Mouse (Mus musculus) G1E (cell line): ENCODE results near the gene Idh2. TPM values are rescaled to one million over a fixed set of nuclear protein-coding genes. Genes with fewer than 3 reads are reported as not detected.

Experiments used
- ATAC-seq: 2 replicates; pipeline ENCODE4 v1.8.0; 2016; ENCODE audit warnings: mild to moderate bottlenecking; ENCODE audit not compliant: insufficient number of reproducible peaks, poor library complexity, low FRiP score, severe bottlenecking; ENCODE audit errors: extremely low read depth
- DNase-seq: peaks from one replicate; pipeline ENCODE4 v3.0.0; 2012; ENCODE audit warnings: low spot score
- H3K27me3 ChIP-seq: 2 replicates; pipeline ENCODE4 v1.6.1; 2012; ENCODE audit warnings: mild to moderate bottlenecking, low read length, inconsistent platforms; ENCODE audit not compliant: insufficient read depth
- H3K36me3 ChIP-seq: replicated peaks from 2 replicates; pipeline ENCODE3; 2012; ENCODE audit warnings: mild to moderate bottlenecking, inconsistent platforms
- H3K4me1 ChIP-seq: 2 replicates; pipeline ENCODE4 v1.6.1; 2012; ENCODE audit warnings: low read depth, low read length, inconsistent platforms, mixed read lengths; ENCODE audit not compliant: insufficient read depth
- H3K4me3 ChIP-seq: 2 replicates; pipeline ENCODE4 v1.5.1; 2012; ENCODE audit warnings: low read depth, mild to moderate bottlenecking, inconsistent platforms, low read length, moderate library complexity, mixed read lengths
- H3K9me3 ChIP-seq: replicated peaks from 2 replicates; pipeline ENCODE4 v1.6.1; 2012; ENCODE audit warnings: inconsistent platforms
- CTCF ChIP-seq: IDR thresholded peaks from 2 replicates; pipeline ENCODE4 v1.5.1; 2012; ENCODE audit warnings: low read depth, low read length, inconsistent platforms, mixed read lengths
- GATA1 ChIP-seq: IDR thresholded peaks from 2 replicates; pipeline ENCODE4 v1.6.1; 2012; ENCODE audit warnings: borderline replicate concordance, low read length, inconsistent platforms, mixed read lengths
- GATA2 ChIP-seq: IDR thresholded peaks from 2 replicates; pipeline ENCODE4 v1.6.1; 2012; ENCODE audit warnings: low read depth, low read length, inconsistent platforms, borderline replicate concordance
- POLR2AphosphoS5 ChIP-seq: IDR thresholded peaks from 2 replicates; pipeline ENCODE4 v1.6.1; 2012; ENCODE audit warnings: low read depth, low read length, inconsistent platforms; ENCODE audit not compliant: insufficient replicate concordance
- TAL1 ChIP-seq: conservative IDR thresholded peaks from 2 replicates; pipeline ENCODE4 v1.6.1; 2012; ENCODE audit warnings: low read depth, low read length, inconsistent platforms, mixed read lengths
- polyA plus RNA-seq: library from polyadenylated mRNA; stranded (reverse); fragments of >175 nt; gene quantifications from 2 replicates; pipeline ENCODE4 v1.2.3, GENCODE M21; 2012
- total RNA-seq, 2 experiments: library from RNA; stranded (forward) in 1 of 2; stranded (reverse) in 1 of 2; fragments of 200-1000 nt in 1 of 2; fragments of >200 nt in 1 of 2; fragmentation: Nextera tagmentation in 1 of 2; gene quantifications; 2 replicates each; pipeline ENCODE4 v1.2.3; 2014 to 2017

Gene Idh2
- total and polyA plus RNA-seq, 3 experiments = 58.5 to 98.7 (median 90.0) TPM

DNA sequence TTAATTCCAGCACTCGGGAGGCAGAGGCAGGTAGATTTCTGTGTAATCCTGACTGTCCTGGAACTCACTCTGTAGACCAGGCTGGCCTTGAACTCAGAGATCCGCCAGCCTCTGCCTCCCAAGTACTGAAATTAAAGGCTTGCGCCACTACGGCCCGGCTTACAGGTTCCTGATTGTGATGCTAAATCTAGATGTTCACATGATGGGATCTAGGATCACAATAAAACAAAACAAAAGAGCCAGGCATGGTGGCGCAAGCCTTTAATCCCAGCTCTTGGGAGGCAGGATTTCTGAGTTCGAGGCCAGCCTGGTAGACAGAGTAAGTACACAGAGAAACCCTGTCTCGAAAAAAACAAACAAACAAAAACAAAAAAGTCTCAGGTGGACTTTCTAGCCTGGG, 37.6 kb upstream of the Idh2 start:
- Histone ChIP-seq H3K4me3 (no peak overlapping the region), H3K9me3 (0 out of 2 replicates have a peak, but pooled peaks cover 4% of the 10 kb centered on the region), H3K4me1 (peaks cover 75% of the 10 kb centered on the region), H3K27me3 (no peaks in the 10 kb centered on the region), H3K36me3 (peaks cover 7% of the 10 kb centered on the region)
- TF ChIP-seq GATA2 (no peak), CTCF (no peak), GATA1 (no peak), TAL1 (no peak)
- DNase-seq = no peak
- no peak for ATAC-seq

DNA sequence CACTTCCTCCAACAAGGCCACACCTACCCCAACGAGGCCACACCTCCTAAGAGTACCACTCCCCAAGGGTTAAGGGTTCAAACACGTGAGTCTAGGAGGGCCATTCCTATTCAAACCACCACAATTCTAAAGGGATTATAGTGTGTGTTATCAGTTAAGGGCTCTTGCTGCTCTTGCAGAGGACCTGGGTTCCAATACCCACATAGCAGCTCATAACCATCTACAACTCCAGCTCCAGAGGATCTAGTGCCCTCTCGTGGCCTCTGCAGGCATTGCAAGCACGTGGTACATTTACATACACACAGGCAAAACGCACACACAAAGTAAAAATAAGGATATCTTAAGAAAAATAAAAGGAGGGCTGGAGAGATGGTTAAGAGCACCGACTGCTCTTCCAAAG, 37.0 kb upstream of the Idh2 start:
- TF ChIP-seq CTCF = peak; percentile 53
- TF ChIP-seq TAL1 = no peak
- H3K4me1 ChIP-seq = peaks cover 74% of the 10 kb centered on the region
- H3K36me3 ChIP-seq = peaks cover 7% of the 10 kb centered on the region
- 0 out of 2 replicates have a peak, but pooled peaks cover 4% of the 10 kb centered on the region for H3K9me3 ChIP-seq
- DNase-seq (no peak), ATAC-seq (no peak)
- H3K27me3 ChIP-seq = no peaks in the 10 kb centered on the region
- no peak overlapping the region for H3K4me3 ChIP-seq

DNA sequence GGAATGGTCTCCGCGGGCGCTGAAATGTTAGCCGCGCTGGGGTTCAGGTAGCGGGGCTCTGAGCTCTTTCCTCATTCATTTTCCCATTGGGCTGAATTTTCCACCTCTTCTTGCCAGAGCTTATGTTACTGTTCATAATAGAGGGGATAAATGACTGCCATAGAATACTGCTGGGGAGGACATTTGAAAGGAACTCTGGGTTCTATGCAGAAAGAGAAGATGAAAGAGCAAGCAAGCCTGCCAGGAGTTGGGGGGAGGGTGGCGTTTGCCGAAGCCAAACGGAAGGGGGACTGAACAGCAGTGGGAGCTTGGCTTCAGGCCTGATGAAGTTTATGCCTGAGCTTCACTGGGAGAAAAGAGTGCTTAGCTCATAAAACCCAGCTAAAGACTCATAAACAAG, 34.2 kb upstream of the Idh2 start:
- H3K4me3 ChIP-seq = no peak overlapping the region
- DNase-seq (no peak), ATAC-seq (no peak)
- peaks cover 11% of the 10 kb centered on the region for H3K36me3 ChIP-seq
- peaks cover 71% of the 10 kb centered on the region for H3K4me1 ChIP-seq
- TF ChIP-seq GATA1 = no peak
- no peak for TF ChIP-seq CTCF
- TF ChIP-seq GATA2 = no peak
- no peaks in the 10 kb centered on the region for H3K27me3 ChIP-seq
- 0 out of 2 replicates have a peak, but pooled peaks cover 4% of the 10 kb centered on the region for H3K9me3 ChIP-seq

DNA sequence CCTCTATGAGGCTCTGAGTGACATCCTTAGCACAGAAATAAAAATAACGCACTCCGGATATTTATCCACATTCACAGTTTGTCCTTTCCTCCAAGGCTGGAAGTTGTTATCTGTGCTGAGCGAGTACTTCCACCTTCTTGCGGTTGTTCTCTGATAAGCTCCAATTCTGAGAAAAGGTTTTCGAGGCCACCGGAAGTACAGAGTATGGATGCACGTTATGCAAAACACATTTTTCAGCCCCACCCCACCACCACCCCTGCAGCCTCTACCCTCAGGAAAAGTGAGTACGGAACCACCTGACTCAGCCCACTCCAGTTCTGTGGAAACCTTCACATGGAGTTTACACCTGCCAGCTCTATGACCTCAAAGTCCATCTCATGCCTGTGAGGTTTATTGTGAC, 30.9 kb upstream of the Idh2 start:
- Histone ChIP-seq H3K27me3 (no peaks in the 10 kb centered on the region), H3K4me3 (no peak overlapping the region), H3K9me3 (no peaks in the 10 kb centered on the region), H3K4me1 (peaks cover 85% of the 10 kb centered on the region), H3K36me3 (peaks cover 7% of the 10 kb centered on the region)
- TF ChIP-seq CTCF = no peak
- TF ChIP-seq TAL1 = peak; percentile 92
- no peak for TF ChIP-seq GATA2
- TF ChIP-seq GATA1 = no peak
- TF ChIP-seq POLR2AphosphoS5 = no peak
- peak; percentile 60 for DNase-seq
- peak; percentile 64 for ATAC-seq

DNA sequence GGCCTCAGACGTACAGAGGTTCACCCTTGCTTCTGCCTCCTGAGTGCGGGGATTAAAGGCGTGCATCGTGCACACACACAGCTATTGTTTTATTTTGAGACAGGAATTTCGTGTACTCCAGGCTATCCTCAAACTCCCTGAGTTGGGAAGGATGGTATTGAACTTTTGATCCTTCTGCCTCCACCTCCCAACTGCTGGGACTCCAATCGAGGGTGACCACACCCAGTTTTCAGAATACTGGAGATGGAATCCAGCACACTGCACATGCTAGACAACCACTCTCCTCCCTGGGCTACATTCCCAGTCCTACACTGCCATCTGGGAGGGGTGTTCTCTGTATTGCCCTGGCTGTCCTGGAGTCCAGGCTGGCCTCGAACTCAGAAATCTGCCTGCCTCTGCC, 29.5 kb upstream of the Idh2 start:
- Histone ChIP-seq H3K27me3 (no peaks in the 10 kb centered on the region), H3K36me3 (peaks cover 15% of the 10 kb centered on the region), H3K4me3 (no peak overlapping the region; the same call in 1 of the 2 replicates), H3K4me1 (peaks cover 86% of the 10 kb centered on the region), H3K9me3 (no peaks in the 10 kb centered on the region)
- TF ChIP-seq TAL1 (no peak), GATA1 (no peak), CTCF (no peak), POLR2AphosphoS5 (no peak)
- DNase-seq (no peak), ATAC-seq (no peak)

DNA sequence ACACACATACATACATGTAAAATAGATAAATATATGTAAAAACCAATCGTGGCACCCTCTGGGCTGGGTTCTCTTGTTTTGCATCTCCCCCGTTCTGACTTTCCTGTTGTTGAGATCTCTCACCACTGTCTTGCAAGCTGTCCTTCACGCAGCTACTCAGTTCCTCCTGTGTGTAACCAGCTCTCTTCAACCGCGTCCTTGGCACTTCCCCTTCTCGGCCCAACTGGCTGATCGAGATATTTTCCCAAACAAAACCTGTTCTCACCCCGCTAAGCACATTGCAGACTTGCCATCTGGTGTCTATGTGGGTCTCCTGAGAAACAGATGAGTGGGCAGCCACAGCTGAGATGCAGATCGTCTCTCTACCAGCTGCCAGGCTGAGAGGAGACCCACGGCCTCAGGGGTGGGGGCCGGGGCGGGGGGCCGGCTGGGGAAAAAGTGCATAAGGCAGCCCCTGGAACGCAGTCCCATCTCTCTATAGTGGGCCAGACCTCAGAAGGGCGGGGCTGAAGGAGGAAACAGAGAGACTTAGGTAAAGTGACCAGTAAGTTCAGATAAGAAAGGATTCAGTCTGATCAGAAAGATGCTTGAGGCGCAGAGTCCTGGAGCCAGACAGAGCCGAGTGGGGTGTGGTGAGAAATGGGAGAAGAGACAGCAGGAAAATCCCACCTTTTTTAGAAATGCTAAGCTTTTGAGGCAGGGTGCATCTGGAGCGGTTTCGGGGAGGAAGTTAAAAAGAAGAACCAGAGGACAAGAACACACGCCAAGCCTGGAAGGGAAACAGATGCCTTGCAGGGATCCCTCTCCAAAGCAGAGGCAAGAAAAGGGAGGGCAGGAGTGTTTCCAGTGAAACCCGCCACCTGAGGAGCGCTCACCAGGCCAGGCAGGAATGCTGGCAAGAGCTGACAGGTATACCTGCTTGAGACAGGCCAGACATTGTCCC, 28.4 kb upstream of the Idh2 start:
- peaks cover 17% of the 10 kb centered on the region for H3K36me3 ChIP-seq
- H3K4me1 ChIP-seq = peaks cover 81% of the 10 kb centered on the region
- DNase-seq = peak; percentile 75
- peak; percentile 47 for ATAC-seq
- H3K27me3 ChIP-seq = no peaks in the 10 kb centered on the region
- H3K9me3 ChIP-seq = no peaks in the 10 kb centered on the region
- TF ChIP-seq CTCF (no peak), TAL1 (peak; percentile 77)
- H3K4me3 ChIP-seq = peak overlapping the region; percentile 71
